Mouse (Mus musculus) cortical plate, adult 2 months (tissue): Measurements from ENCODE around the gene Vsig10l. TPM values are rescaled to one million over a fixed set of nuclear protein-coding genes. Genes with fewer than 3 reads are reported as not detected.

Experiments used
- H3K27ac ChIP-seq: fragments of 200-500 bp; 2 replicates; pipeline ENCODE4 v1.5.1; 2012; ENCODE audit warnings: low read length, control low read depth, inconsistent platforms; ENCODE audit not compliant: insufficient read depth
- H3K4me1 ChIP-seq: fragments of 200-500 bp; 2 replicates; pipeline ENCODE4 v1.6.1; 2011; ENCODE audit warnings: low read length; ENCODE audit not compliant: control insufficient read depth, insufficient read depth
- H3K4me3 ChIP-seq: fragments of 200-500 bp; 2 replicates; pipeline ENCODE4 v1.5.1; 2011; ENCODE audit warnings: mild to moderate bottlenecking, low read length, control low read depth; ENCODE audit not compliant: insufficient read depth
- CTCF ChIP-seq: fragments of 200-500 bp; IDR thresholded peaks from 2 replicates; pipeline ENCODE4 v1.5.1; 2011; ENCODE audit warnings: mild to moderate bottlenecking, control low read depth, low read length; ENCODE audit not compliant: insufficient read depth; ENCODE audit errors: extremely low read depth
- POLR2A ChIP-seq: fragments of 200-500 bp; IDR thresholded peaks from 2 replicates; pipeline ENCODE4 v1.6.1; 2011; ENCODE audit warnings: mild to moderate bottlenecking, low read length, control low read depth; ENCODE audit not compliant: insufficient read depth; ENCODE audit errors: extremely low read depth
- polyA plus RNA-seq: library from polyadenylated mRNA; depleted of rRNA; stranded (reverse); fragments of >200 nt; gene quantifications from 2 replicates; pipeline ENCODE4 v1.2.3, GENCODE M21; 2012

The Vsig10l gene
- polyA plus RNA-seq, 1 experiment, result 1.7 TPM

GRCm38 (mm10) chr7:43451726-43452125 is 11.2 kb upstream of the Vsig10l start:
- TF ChIP-seq POLR2A, result no peak
- TF ChIP-seq CTCF, result no peak
- Histone ChIP-seq H3K4me3 (no peak overlapping the region), H3K27ac (no peak overlapping the region), H3K4me1 (no peaks in the 10 kb centered on the region)

- TF ChIP-seq POLR2A (no peak), CTCF (no peak)
- Histone ChIP-seq H3K4me1 (no peaks in the 10 kb centered on the region), H3K27ac (no peak overlapping the region), H3K4me3 (no peak overlapping the region)
Observed at GRCm38 (mm10) chr7:43452609-43453008, 10.3 kb upstream of the Vsig10l start.

- H3K4me3 ChIP-seq, result no peak overlapping the region
- no peak for TF ChIP-seq POLR2A
- TF ChIP-seq CTCF, result no peak
- no peak overlapping the region for H3K27ac ChIP-seq
- no peaks in the 10 kb centered on the region for H3K4me1 ChIP-seq
Observed at GRCm38 (mm10) chr7:43453599-43454355, 9.2 kb upstream of the Vsig10l start.

- Histone ChIP-seq H3K27ac (no peak overlapping the region), H3K4me3 (no peak overlapping the region), H3K4me1 (no peaks in the 10 kb centered on the region)
- TF ChIP-seq POLR2A (no peak), CTCF (no peak)
Observed at GRCm38 (mm10) chr7:43454371-43454770, 8.6 kb upstream of the Vsig10l start.

GRCm38 (mm10) chr7:43463976-43464375 is 1.0 kb downstream of the Vsig10l start:
- no peak for TF ChIP-seq POLR2A
- Histone ChIP-seq H3K27ac (no peak overlapping the region), H3K4me1 (no peaks in the 10 kb centered on the region), H3K4me3 (no peak overlapping the region)

GRCm38 (mm10) chr7:43464864-43465343 is 2.0 kb downstream of the Vsig10l start:
- no peak for TF ChIP-seq POLR2A
- TF ChIP-seq CTCF, result no peak
- Histone ChIP-seq H3K4me3 (peak overlapping the region; percentile 46; the same call in 1 of the 2 replicates), H3K27ac (no peak overlapping the region), H3K4me1 (no peaks in the 10 kb centered on the region)

- Histone ChIP-seq H3K4me1 (no peaks in the 10 kb centered on the region), H3K4me3 (peak overlapping the region; percentile 46), H3K27ac (no peak overlapping the region)
- TF ChIP-seq POLR2A (no peak), CTCF (no peak)
Observed at GRCm38 (mm10) chr7:43465344-43466098, 2.6 kb downstream of the Vsig10l start.

- Histone ChIP-seq H3K27ac (no peak overlapping the region), H3K4me1 (no peaks in the 10 kb centered on the region), H3K4me3 (peak overlapping the region; percentile 46)
- peak; percentile 57 for TF ChIP-seq CTCF
- TF ChIP-seq POLR2A, result no peak
Observed at GRCm38 (mm10) chr7:43466099-43466694, 3.2 kb downstream of the Vsig10l start.

GRCm38 (mm10) chr7:43470373-43470772 is 7.4 kb downstream of the Vsig10l start:
- Histone ChIP-seq H3K4me3 (no peak overlapping the region), H3K4me1 (no peaks in the 10 kb centered on the region), H3K27ac (no peak overlapping the region)
- TF ChIP-seq POLR2A (no peak), CTCF (peak; percentile 52)

GRCm38 (mm10) chr7:43475706-43476105 is 12.8 kb downstream of the Vsig10l start:
- TF ChIP-seq CTCF, result no peak
- TF ChIP-seq POLR2A, result no peak
- Histone ChIP-seq H3K4me3 (no peak overlapping the region), H3K27ac (no peak overlapping the region), H3K4me1 (peaks cover 2% of the 10 kb centered on the region)
